Mouse (Mus musculus) erythroblast, adult 5-6 weeks (primary cell): ENCODE data around the gene Kcp. TPM values are rescaled to one million over a fixed set of nuclear protein-coding genes. Genes with fewer than 3 reads are reported as not detected.

ENCODE experiments used
- ATAC-seq: replicated peaks from 2 replicates; pipeline ENCODE4 v1.8.0; 2016; ENCODE audit warnings: moderate number of reproducible peaks, mild to moderate bottlenecking, moderate TSS enrichment, inconsistent platforms; ENCODE audit not compliant: poor library complexity, low FRiP score, severe bottlenecking
- total RNA-seq, 2 experiments: library from RNA; stranded (forward) in 1 of 2; stranded (reverse) in 1 of 2; fragments of 150-400 nt in 1 of 2; fragments of 200-764, 138-1000 nt in 1 of 2; gene quantifications; 2 replicates each; pipeline versions ENCODE4 v1.2.3 to v1.2.4; 2015 to 2017; ENCODE audit warnings: low replicate concordance in 2 of 2

The Kcp gene
- total RNA-seq, 2 experiments from 2014 or later, result not detected

- ATAC-seq, result no peak
Observed at GRCm38 (mm10) chr6:29430681-29431420, 76.9 kb downstream of the Kcp start.

GRCm38 (mm10) chr6:29428171-29428570 is 79.6 kb downstream of the Kcp start:
- ATAC-seq, result no peak

DNA sequence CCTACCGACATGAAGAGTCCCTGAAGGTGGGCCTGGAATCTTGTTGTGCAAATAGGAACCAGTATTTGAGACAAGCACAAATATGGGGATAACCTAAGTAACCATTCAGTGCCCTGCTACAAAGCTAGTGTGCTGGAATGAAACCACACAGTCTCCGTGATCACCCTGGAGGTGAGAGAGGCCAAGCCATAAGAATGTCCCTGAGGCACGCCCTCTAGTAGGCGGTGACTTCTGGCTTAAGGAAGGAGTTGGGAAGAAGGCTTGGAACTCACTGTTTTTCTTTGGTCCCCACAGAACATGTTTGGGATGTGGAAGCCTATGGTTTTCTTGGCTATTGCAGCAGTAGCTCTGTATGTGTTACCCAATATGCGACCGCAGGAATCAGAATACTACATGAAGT is 81.4 kb downstream of the Kcp start:
- ATAC-seq, result no peak

GRCm38 (mm10) chr6:29425118-29425517 is 82.6 kb downstream of the Kcp start:
- ATAC-seq, result no peak

Other genes with a start within 250 kb of the Kcp start
- gene Hilpda, start 235.5 kb downstream of the Kcp start, total RNA-seq (2015; ENCODE audit: low replicate concordance), result 0.96 and 2.7 TPM in 2 replicates
- 2.0 TPM in 1 of 2 replicates, not detected in the other for gene Hilpda, start 235.5 kb downstream of the Kcp start, total RNA-seq (2017; ENCODE audit: low replicate concordance)
- not detected in 2 replicates for gene Fam71f2, start 228.4 kb downstream of the Kcp start, total RNA-seq (2015; ENCODE audit: low replicate concordance)
- gene Fam71f2, start 228.4 kb downstream of the Kcp start, total RNA-seq (2017; ENCODE audit: low replicate concordance), result not detected in 2 replicates
- gene Fam71f1, start 188.8 kb downstream of the Kcp start, total RNA-seq (2015; ENCODE audit: low replicate concordance), result not detected in 2 replicates
- gene Fam71f1, start 188.8 kb downstream of the Kcp start, total RNA-seq (2017; ENCODE audit: low replicate concordance), result not detected in 2 replicates
- 23.1 and 25.1 TPM in 2 replicates for gene Calu, start 159.9 kb downstream of the Kcp start, total RNA-seq (2015; ENCODE audit: low replicate concordance)
- gene Calu, start 159.9 kb downstream of the Kcp start, total RNA-seq (2017; ENCODE audit: low replicate concordance), result 34.1 and 52.3 TPM in 2 replicates
- gene Opn1sw, start 119.5 kb downstream of the Kcp start, total RNA-seq (2015; ENCODE audit: low replicate concordance), result not detected in 2 replicates
- not detected in 2 replicates for gene Opn1sw, start 119.5 kb downstream of the Kcp start, total RNA-seq (2017; ENCODE audit: low replicate concordance)
- not detected in 2 replicates for gene Ccdc136, start 111.6 kb downstream of the Kcp start, total RNA-seq (2015; ENCODE audit: low replicate concordance)
- not detected in 2 replicates for gene Ccdc136, start 111.6 kb downstream of the Kcp start, total RNA-seq (2017; ENCODE audit: low replicate concordance)
- not detected in 2 replicates for gene Flnc, start 74.7 kb downstream of the Kcp start, total RNA-seq (2015; ENCODE audit: low replicate concordance)
- gene Flnc, start 74.7 kb downstream of the Kcp start, total RNA-seq (2017; ENCODE audit: low replicate concordance), result not detected in 2 replicates
- 61.9 and 77.2 TPM in 2 replicates for gene Atp6v1f, start 40.2 kb downstream of the Kcp start, total RNA-seq (2015; ENCODE audit: low replicate concordance)
- gene Atp6v1f, start 40.2 kb downstream of the Kcp start, total RNA-seq (2017; ENCODE audit: low replicate concordance), result 27.2 and 37.2 TPM in 2 replicates
- not detected in 2 replicates for gene Atp6v1fnb, start 36.5 kb downstream of the Kcp start, total RNA-seq (2015; ENCODE audit: low replicate concordance)
- gene Atp6v1fnb, start 36.5 kb downstream of the Kcp start, total RNA-seq (2017; ENCODE audit: low replicate concordance), result not detected in 2 replicates
- 11.9 and 14.4 TPM in 2 replicates for gene Irf5, start 18.7 kb upstream of the Kcp start, total RNA-seq (2015; ENCODE audit: low replicate concordance)
- 6.6 and 12.5 TPM in 2 replicates for gene Irf5, start 18.7 kb upstream of the Kcp start, total RNA-seq (2017; ENCODE audit: low replicate concordance)
- 16.3 and 34.7 TPM in 2 replicates for gene Tnpo3, start 101.9 kb upstream of the Kcp start, total RNA-seq (2015; ENCODE audit: low replicate concordance)
- 22.6 and 26.1 TPM in 2 replicates for gene Tnpo3, start 101.9 kb upstream of the Kcp start, total RNA-seq (2017; ENCODE audit: low replicate concordance)
- 246 and 272 TPM in 2 replicates for gene Tspan33, start 186.3 kb upstream of the Kcp start, total RNA-seq (2015; ENCODE audit: low replicate concordance)
- 487 and 489 TPM in 2 replicates for gene Tspan33, start 186.3 kb upstream of the Kcp start, total RNA-seq (2017; ENCODE audit: low replicate concordance)
- 3.3 and 4.0 TPM in 2 replicates for gene Smo, start 227.6 kb upstream of the Kcp start, total RNA-seq (2015; ENCODE audit: low replicate concordance)
- 0.60 and 2.6 TPM in 2 replicates for gene Smo, start 227.6 kb upstream of the Kcp start, total RNA-seq (2017; ENCODE audit: low replicate concordance)